Mouse (Mus musculus) forebrain, embryonic 11.5 days (tissue): ENCODE data around the gene Gbp2. TPM values are rescaled to one million over a fixed set of nuclear protein-coding genes. Genes with fewer than 3 reads are reported as not detected.

Experiments
- ATAC-seq: fragments of 200-750 bp; cut with Nextera tagmentation; replicated peaks from 2 replicates; pipeline ENCODE4 v1.8.0; 2017; ENCODE audit warnings: moderate TSS enrichment; ENCODE audit not compliant: low FRiP score
- DNase-seq: peaks from one replicate; pipeline ENCODE4 v3.0.0-alpha.2; 2017; ENCODE audit warnings: low spot score
- H3K27ac ChIP-seq: fragments of 300-500 bp; sonication (generic); 2 replicates; pipeline ENCODE4 v1.5.1; 2014; ENCODE audit warnings: low read depth, low read length
- H3K27me3 ChIP-seq: fragments of 300-500 bp; sonication (generic); 2 replicates; pipeline ENCODE4 v1.6.1; 2014; ENCODE audit warnings: mild to moderate bottlenecking, low read length, mixed read lengths; ENCODE audit not compliant: control insufficient read depth, insufficient read depth
- H3K36me3 ChIP-seq: fragments of 300-500 bp; sonication (generic); 2 replicates; pipeline ENCODE4 v1.6.1; 2014; ENCODE audit warnings: mild to moderate bottlenecking, low read length, moderate library complexity, mixed read lengths; ENCODE audit not compliant: control insufficient read depth, insufficient read depth
- H3K4me1 ChIP-seq: fragments of 300-500 bp; sonication (generic); replicated peaks from 2 replicates; pipeline ENCODE4 v1.6.1; 2014; ENCODE audit warnings: low read length, mixed read lengths; ENCODE audit not compliant: control insufficient read depth, insufficient read depth
- H3K4me2 ChIP-seq: fragments of 300-500 bp; sonication (generic); 2 replicates; pipeline ENCODE4 v1.6.1; 2014; ENCODE audit warnings: low read depth, mild to moderate bottlenecking, low read length, moderate library complexity, mixed read lengths; ENCODE audit not compliant: severe bottlenecking
- H3K4me3 ChIP-seq: fragments of 300-500 bp; sonication (generic); 2 replicates; pipeline ENCODE4 v1.5.1; 2014; ENCODE audit warnings: low read depth, low read length
- H3K9ac ChIP-seq: fragments of 300-500 bp; sonication (generic); 2 replicates; pipeline ENCODE4 v1.6.1; 2014; ENCODE audit warnings: low read length
- H3K9me3 ChIP-seq: fragments of 300-500 bp; sonication (generic); 2 replicates; pipeline ENCODE4 v1.6.1; 2016; ENCODE audit warnings: low read length, mixed read lengths; ENCODE audit not compliant: control insufficient read depth
- WGBS: fragments of 180-500 bp; shearing (Covaris S2); extraction: QIAGEN DNeasy Blood & Tissue Kit; methylation state at CpG from one replicate; pipeline ENCODE4 v1.1.7; 2014; 5-methylcytosine and 5-hydroxymethylcytosine counted together
- polyA plus RNA-seq: library from polyadenylated mRNA; unstranded; fragments of >200 nt; fragmentation: Nextera tagmentation; extraction: Ambion mirVana; gene quantifications from 2 replicates; pipeline ENCODE4 v1.2.1, GENCODE M21; 2014

Gene Gbp2
- polyA plus RNA-seq, result 0.16 TPM in 1 of 2 replicates, not detected in the other

DNA sequence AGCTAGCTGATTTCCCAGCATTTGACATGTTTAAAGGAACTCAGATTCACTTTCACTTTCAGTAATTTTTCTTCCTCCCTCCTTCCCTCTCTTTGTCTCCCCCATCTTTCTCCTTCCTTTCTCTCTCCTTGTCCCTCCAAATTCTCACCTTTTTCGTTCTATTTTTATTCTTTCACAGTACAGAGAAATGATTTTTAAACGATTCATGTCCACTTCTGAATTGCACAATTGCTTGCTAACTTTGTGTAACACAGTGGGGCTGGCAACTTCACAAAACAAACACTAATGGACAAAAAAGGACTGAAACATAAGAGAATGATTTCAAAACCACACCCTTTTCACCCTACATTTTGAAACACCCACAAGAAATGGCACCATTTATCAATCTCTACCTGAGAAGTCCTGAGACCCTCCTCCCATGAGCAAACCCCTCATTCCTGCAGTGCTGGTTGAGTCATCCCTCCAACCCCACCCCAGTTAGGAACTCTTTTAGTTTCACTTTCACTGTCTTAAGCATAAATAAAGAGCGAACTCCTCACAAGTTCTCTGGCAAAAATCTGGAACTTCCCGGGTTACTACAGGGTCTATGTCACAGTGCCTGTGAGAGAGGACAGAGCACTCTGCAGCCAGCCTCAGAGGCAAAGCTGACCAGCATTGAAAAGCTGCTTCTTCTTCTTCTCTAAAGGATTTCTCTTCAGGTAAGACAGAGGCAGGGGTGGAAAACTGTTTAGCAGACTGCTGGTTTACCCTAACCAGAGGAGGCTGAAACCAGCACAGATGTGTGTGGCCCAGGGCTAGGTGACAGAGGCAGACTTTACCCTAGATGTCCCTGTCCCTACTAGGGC, at the start of gene Gbp2:
Gbp2 (plus strand) TSS at position 492 of the 845 bp plus-strand sequence.
- H3K4me2 ChIP-seq, result no peak within 1 kb of the TSS
- no peaks in the 10 kb centered on the region for H3K4me1 ChIP-seq
- 82% methylated on average over 4 of the region's 4 CpGs for WGBS
- no peak within 1 kb of the TSS for H3K27ac ChIP-seq
- H3K27me3 ChIP-seq, result no peaks in the 10 kb centered on the region
- no peak within 1 kb of the TSS for H3K9ac ChIP-seq
- H3K9me3 ChIP-seq, result no peaks in the 10 kb centered on the region
- no peaks in the 10 kb centered on the region for H3K36me3 ChIP-seq
- H3K4me3 ChIP-seq, result no peak within 1 kb of the TSS
- DNase-seq, result no peak
- no peak for ATAC-seq

DNA sequence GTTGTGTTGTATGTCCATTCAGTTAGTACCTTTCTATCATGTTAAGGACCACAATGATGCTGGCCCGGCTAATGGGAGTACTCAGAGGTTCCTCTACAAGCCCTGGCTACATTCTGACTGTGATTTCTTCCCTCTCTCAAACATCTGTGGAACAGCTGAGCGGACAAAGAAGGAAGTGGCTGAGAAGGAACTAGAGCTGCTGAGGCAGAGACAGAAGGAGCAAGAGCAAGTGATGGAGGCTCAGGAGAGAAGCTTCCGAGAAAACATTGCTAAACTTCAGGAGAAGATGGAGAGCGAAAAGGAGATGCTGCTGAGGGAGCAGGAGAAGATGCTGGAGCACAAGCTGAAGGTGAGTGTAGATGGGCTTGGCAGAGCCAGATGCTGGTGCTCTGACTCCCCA, 49.7 kb upstream of the Gbp2 start:
- Histone ChIP-seq H3K4me3 (no peak overlapping the region), H3K27ac (no peak overlapping the region), H3K4me2 (no peak overlapping the region), H3K27me3 (no peaks in the 10 kb centered on the region), H3K4me1 (no peaks in the 10 kb centered on the region), H3K36me3 (no peaks in the 10 kb centered on the region), H3K9me3 (no peaks in the 10 kb centered on the region), H3K9ac (no peak overlapping the region)
- no peak for DNase-seq
- no peak for ATAC-seq
- 91% methylated on average over 4 of the region's 4 CpGs for WGBS

DNA sequence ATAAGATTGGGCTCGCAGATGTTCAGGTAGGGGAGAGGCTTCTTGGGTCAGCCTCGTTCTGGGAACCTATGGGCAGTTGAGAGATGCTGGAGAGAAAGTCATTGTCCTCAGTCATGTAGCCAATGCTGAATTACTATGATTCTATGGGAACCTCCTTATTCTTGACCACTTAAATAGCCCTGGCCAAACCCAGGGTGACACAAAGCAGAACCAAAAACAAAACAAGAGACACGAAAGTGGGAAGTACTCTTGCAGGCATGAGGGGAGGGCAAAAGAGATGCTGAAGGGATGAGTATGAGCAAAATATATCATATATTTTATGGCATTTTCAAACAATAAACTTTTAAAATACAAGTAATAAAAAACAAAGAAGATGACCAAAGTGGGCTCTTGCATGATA, 43.3 kb upstream of the Gbp2 start:
- Histone ChIP-seq H3K27ac (no peak overlapping the region), H3K36me3 (no peaks in the 10 kb centered on the region), H3K4me3 (no peak overlapping the region), H3K9me3 (no peaks in the 10 kb centered on the region), H3K4me1 (no peaks in the 10 kb centered on the region), H3K9ac (no peak overlapping the region), H3K27me3 (no peaks in the 10 kb centered on the region), H3K4me2 (no peak overlapping the region)
- WGBS, result 82% methylated on average over 3 of the region's 3 CpGs
- ATAC-seq (no peak), DNase-seq (no peak)

DNA sequence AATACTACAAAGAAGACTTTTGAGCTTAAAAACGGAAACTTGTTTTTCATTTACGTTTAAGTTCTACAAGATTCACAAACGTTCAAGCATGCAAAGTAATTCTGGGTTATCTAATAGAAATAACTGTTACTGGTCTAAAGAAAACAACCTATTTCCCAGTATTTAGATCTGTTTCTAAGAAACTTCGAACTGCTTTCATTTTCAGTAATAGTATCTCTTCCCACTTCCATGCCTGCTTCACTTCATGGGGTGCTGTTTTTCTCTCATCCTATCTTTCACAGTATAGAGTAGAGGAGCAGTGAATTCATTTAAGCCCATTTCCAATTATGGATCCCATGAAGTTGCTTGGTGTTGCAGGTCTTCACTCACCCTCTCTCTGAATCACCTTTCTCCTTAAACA, 42.1 kb upstream of the Gbp2 start:
- no peak overlapping the region for H3K4me2 ChIP-seq
- H3K4me3 ChIP-seq, result no peak overlapping the region
- H3K27ac ChIP-seq, result no peak overlapping the region
- H3K9ac ChIP-seq, result no peak overlapping the region
- 88% methylated on average over 4 of the region's 4 CpGs for WGBS
- no peaks in the 10 kb centered on the region for H3K4me1 ChIP-seq
- ATAC-seq (no peak), DNase-seq (no peak)
- no peaks in the 10 kb centered on the region for H3K36me3 ChIP-seq
- H3K27me3 ChIP-seq, result no peaks in the 10 kb centered on the region
- no peaks in the 10 kb centered on the region for H3K9me3 ChIP-seq

DNA sequence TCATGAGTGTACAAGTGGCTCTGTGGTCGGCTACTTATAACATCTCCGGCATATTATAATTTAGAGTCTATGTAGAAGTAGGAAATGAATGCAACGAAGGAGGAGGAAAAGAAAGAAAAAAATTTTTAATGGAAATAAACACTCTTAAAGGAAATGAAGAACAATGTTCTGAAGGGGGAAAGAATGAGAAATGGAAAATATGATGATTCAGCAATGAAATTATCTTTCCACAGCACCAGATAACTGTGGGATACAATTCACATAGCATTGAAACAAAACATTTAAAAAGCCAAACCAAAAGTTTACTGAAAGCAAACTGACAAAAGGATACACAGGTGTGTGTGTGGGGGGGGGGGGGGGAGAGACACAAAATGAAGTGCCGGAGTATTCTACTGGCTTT, 37.3 kb upstream of the Gbp2 start:
- Histone ChIP-seq H3K4me1 (no peaks in the 10 kb centered on the region), H3K9me3 (no peaks in the 10 kb centered on the region), H3K27me3 (no peaks in the 10 kb centered on the region), H3K9ac (no peak overlapping the region), H3K4me3 (no peak overlapping the region), H3K27ac (no peak overlapping the region), H3K36me3 (no peaks in the 10 kb centered on the region), H3K4me2 (no peak overlapping the region)
- no peak for ATAC-seq
- WGBS, result 90% methylated on average over 4 of the region's 4 CpGs
- no peak for DNase-seq

DNA sequence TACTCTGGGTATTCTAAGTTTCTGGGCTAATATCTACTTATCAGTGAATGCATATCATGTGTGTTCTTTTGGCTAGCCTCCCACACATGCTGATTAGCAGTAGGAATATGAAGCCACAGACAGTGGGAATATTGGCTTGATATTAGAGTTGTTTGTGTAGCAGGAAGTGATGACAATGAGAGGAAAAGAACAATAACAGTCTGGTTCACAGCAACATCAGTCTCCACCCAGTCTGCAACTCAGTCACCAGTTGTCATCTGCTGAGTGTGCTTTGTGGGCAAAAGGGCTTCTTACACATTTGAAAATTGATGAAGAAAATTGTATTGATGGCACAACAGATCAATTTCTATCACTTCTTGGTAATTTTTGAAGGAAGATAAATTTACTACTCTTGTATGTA, 33.0 kb upstream of the Gbp2 start:
- ATAC-seq, result no peak
- no peak overlapping the region for H3K9ac ChIP-seq

DNA sequence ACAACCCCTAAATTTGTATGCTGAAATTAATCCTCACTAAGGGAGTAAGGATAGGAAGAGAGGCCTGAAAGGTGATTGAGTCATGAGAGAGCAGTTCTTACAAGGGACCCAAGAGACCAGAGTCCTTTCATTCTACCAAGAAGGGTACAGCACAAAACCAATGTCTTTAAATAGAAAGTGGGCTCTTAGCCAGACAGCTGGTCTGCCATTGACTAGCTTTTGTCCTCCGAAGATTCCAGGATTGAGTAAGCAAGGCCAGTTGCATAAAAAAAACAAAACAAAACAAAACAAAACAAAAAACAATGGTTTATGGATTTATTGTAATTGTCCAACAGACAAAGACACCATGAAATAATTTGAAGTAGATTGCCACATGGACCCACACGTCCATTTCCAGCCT, 31.5 kb upstream of the Gbp2 start:
- ATAC-seq (no peak), DNase-seq (no peak)
- Histone ChIP-seq H3K9me3 (no peaks in the 10 kb centered on the region), H3K4me1 (no peaks in the 10 kb centered on the region), H3K9ac (no peak overlapping the region), H3K36me3 (no peaks in the 10 kb centered on the region), H3K4me2 (no peak overlapping the region), H3K27ac (no peak overlapping the region), H3K27me3 (no peaks in the 10 kb centered on the region), H3K4me3 (no peak overlapping the region)
- WGBS, result 81% methylated on average over 2 of the region's 2 CpGs

More for the DNA sequence above, 33.0 kb upstream of the Gbp2 start:
- Histone ChIP-seq H3K27me3 (no peaks in the 10 kb centered on the region), H3K4me1 (no peaks in the 10 kb centered on the region), H3K4me3 (no peak overlapping the region), H3K27ac (no peak overlapping the region), H3K9me3 (no peaks in the 10 kb centered on the region), H3K36me3 (no peaks in the 10 kb centered on the region), H3K4me2 (no peak overlapping the region)
- DNase-seq, result no peak

DNA sequence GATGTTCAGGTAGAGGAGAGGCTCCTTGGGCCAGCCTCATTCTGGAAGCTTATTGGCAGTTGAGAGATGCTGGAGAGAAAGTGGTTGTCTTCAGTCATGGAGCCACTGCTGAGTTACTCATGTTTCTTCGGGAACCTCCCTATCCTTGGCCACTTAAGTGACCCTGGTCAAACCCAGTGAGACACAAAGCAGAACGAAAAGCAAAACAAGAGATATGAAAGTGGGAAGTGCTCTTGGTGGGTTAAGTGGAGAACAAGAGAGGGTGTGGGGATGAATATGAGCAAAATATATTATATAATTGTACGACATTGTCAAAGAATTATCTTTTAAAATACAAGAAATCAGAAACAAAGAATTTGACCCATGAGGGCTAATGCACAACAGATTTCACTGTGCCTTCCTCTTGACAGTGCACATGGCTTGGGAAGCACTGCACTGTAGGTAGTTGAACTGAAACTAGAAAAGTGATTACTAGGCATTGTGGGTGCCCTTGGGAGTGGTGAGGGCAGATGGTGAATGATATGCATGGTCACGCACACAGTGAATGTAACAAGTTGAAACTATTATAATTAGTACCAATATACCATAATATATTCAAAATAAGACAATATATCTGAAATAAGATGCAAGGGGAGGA, 29.9 kb upstream of the Gbp2 start:
- no peak overlapping the region for H3K9ac ChIP-seq
- H3K4me3 ChIP-seq, result no peak overlapping the region
- H3K4me1 ChIP-seq, result no peaks in the 10 kb centered on the region
- no peaks in the 10 kb centered on the region for H3K27me3 ChIP-seq
- no peaks in the 10 kb centered on the region for H3K9me3 ChIP-seq
- no peak for DNase-seq
- WGBS, result 88% methylated on average over 4 of the region's 4 CpGs
- H3K27ac ChIP-seq, result no peak overlapping the region
- H3K36me3 ChIP-seq, result no peaks in the 10 kb centered on the region
- no peak for ATAC-seq
- H3K4me2 ChIP-seq, result no peak overlapping the region

DNA sequence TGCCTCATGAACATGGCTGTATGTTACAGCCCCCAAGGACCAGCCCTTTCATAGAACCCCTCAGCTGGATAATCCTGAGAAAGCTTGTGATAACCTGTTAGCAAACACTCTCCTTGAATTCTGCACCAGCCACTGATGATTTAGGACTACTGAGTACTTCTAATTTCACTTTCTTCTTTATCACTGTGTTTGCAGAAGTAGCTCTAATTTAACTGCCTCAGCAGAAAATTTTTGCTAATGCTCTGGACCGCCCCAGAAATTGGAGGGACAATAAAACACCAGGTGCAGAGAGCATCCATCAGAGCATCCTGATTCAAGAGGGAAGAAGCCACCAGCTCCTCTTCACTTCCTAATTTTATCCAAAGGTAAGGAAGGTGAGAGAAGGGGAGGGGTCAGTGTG, 25.9 kb upstream of the Gbp2 start, which contains the start of gene Gbp2b:
Gbp2b (plus strand) TSS at position 301 of the 400 bp plus-strand sequence.
- Histone ChIP-seq H3K4me1 (no peaks in the 10 kb centered on the region), H3K4me2 (no peak within 1 kb of the TSS), H3K27ac (no peak within 1 kb of the TSS), H3K36me3 (no peaks in the 10 kb centered on the region), H3K4me3 (no peak within 1 kb of the TSS), H3K9ac (no peak within 1 kb of the TSS), H3K9me3 (no peaks in the 10 kb centered on the region), H3K27me3 (no peaks in the 10 kb centered on the region)
- no peak for ATAC-seq
- no peak for DNase-seq
- WGBS, result 75% methylated on average over 1 of the region's 1 CpGs
